Mouse (Mus musculus) layer of hippocampus, postnatal 10 days (tissue): ENCODE data around the gene Asic1. TPM values are rescaled to one million over a fixed set of nuclear protein-coding genes. Genes with fewer than 3 reads are reported as not detected.
A peak's percentile ranks its signal among the peaks of the same experiment; 100 is the strongest.
"Not testable (repeated sequence)": the region's sequence is repeated elsewhere in the genome, so short reads cannot be mapped to it uniquely, and the experiment has no call there.

ENCODE experiments used
- DNase-seq, 2 experiments: peaks; one replicate each; pipeline ENCODE4 v3.0.0; 2021; ENCODE audit warnings: low spot score in 2 of 2
- total RNA-seq, 2 experiments: library from RNA; stranded (reverse); gene quantifications; 2 replicates each; pipeline ENCODE4 v1.2.3; 2021

Gene Asic1
- total RNA-seq, 2 experiments from 2014 or later = 50.7 to 54.6 TPM

- DNase-seq = not testable (repeated sequence)
Measured at GRCm38 (mm10) chr15:99701640-99701998, 31.5 kb downstream of the Asic1 start.

DNA sequence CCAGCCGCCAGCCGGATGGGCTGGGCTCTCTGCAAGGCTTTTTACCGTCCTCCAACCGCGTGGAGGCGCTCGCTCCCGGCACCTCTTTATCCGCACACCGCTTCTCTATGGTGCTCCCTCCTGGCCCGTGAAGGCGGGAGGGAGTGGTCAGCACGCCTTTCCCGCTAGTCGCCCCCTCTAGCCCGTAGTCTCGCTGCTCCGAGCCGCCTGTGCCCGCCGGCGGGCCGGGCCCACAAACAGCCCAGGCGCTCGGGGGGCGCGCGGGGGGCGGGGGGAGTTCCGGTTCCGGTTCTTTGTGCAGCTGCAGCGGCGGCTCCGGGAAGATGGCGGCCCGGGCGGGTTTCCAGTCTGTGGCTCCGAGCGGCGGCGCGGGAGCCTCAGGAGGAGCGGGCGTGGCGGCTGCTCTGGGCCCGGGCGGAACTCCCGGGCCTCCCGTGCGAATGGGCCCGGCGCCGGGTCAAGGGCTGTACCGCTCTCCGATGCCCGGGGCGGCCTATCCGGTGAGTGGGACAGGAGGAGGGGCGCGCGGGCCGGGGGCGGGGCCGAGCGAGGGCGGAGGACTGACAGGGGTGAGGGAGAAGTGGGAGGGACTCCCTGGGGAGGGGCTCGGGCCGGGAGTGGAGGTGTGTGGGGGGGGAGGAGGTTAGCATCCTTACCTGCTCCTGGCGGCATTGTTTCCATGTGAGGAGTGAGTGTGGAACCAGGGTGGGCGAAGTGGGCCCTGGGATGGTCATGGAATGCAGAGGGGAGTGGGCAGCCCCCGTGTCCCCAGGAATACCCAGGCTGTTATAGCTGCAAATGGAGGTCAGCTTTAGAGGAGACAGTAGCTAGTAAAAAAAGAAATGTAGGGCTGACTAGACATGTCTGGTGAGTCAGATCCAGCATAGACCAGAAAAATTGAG is 32.1 kb downstream of the Asic1 start, which contains the start of gene Smarcd1:
Gene Smarcd1, plus strand, starts transcription at position 131 of the 902 bp plus-strand sequence.
- peak; percentile 98 for DNase-seq

GRCm38 (mm10) chr15:99703104-99703503 is 32.9 kb downstream of the Asic1 start:
- DNase-seq = no peak

GRCm38 (mm10) chr15:99703676-99704040 is 33.5 kb downstream of the Asic1 start:
- DNase-seq = no peak

DNA sequence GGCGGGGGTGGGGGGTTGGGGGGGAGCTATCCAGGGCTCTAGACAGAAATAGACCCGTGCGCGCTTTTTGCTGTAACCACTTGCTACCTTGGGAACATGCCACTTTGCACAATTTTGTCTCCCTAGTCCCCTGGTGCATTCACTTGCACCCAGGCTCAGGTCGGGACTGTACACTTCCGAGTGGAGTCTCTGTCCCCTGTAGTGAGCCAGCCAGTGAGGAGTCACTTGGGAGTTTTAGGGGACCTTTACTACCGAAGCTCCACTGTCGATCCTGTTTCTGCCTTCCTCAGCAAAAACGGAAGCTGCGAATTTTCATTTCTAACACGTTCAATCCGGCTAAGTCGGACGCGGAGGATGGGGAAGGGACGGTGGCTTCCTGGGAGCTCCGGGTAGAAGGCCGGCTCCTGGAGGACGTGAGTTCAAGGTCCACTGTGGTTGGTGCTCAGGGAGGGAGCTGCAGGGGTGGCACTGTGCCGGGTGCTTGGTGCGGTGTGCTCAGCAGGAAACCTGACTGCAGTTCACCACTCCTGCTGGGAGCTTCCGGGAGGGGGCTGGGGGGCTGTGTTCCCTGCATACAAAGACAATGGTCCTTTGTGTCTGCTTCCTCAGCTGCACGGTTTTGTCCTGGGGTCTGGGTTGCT is 34.0 kb downstream of the Asic1 start:
- peak in 1 of 2 experiments; percentile 52 for DNase-seq

- DNase-seq = no peak
Measured at GRCm38 (mm10) chr15:99704881-99705280, 34.7 kb downstream of the Asic1 start.

- peak; percentile 69 to 77 for DNase-seq
Measured at GRCm38 (mm10) chr15:99705440-99706048, 35.4 kb downstream of the Asic1 start, which contains the start of gene Gm17349. Gene Gm17349, minus strand, starts transcription at chr15:99705490.

- no peak for DNase-seq
Measured at GRCm38 (mm10) chr15:99708176-99708575, 38.0 kb downstream of the Asic1 start.

DNA sequence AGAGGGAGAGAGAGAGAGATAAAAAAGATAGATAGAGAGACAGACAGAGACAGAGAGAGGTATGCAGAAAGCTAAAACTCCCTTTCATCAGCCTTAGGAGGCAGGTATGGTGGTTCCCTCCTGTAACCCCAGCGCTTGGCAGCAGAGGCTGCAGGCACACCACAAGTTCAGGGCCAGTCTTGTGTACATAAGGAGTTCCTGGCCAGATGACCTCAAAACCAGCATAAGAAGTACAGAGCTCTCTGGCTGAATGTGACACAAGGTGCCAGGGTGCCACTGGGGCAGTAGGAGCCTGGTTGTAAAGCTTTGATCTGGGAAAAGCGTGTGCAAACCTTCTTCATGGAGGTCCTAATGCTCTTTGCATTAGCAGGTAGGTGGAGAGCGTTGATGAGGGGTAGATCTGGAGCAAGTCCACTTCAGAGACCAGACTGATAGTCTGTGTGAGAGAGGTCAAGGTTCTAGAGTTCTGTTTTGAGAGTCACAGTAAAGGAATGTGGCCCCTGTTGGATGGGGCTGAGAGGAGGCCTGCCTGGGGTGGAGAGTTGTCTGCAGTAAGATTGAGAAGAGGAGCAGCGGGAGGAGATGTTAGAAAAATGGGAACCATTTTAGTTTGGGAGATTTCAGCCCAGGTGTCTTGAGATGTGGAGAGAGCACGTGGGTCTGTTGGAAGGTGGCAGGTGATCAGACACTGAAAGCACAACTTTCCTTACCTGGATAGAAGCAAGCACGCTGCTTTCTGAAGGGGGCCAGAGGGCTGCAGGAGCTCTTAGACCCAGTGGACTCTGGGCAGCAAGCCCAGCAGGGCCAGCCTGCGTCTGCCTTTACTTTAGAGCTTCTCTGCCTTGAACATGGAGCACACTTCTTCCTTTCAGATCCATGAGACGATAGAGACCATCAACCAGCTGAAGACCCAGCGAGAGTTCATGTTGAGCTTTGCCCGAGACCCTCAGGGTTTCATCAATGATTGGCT is 40.3 kb downstream of the Asic1 start:
- DNase-seq = no peak

GRCm38 (mm10) chr15:99711491-99711890 is 41.3 kb downstream of the Asic1 start:
- DNase-seq = no peak

DNA sequence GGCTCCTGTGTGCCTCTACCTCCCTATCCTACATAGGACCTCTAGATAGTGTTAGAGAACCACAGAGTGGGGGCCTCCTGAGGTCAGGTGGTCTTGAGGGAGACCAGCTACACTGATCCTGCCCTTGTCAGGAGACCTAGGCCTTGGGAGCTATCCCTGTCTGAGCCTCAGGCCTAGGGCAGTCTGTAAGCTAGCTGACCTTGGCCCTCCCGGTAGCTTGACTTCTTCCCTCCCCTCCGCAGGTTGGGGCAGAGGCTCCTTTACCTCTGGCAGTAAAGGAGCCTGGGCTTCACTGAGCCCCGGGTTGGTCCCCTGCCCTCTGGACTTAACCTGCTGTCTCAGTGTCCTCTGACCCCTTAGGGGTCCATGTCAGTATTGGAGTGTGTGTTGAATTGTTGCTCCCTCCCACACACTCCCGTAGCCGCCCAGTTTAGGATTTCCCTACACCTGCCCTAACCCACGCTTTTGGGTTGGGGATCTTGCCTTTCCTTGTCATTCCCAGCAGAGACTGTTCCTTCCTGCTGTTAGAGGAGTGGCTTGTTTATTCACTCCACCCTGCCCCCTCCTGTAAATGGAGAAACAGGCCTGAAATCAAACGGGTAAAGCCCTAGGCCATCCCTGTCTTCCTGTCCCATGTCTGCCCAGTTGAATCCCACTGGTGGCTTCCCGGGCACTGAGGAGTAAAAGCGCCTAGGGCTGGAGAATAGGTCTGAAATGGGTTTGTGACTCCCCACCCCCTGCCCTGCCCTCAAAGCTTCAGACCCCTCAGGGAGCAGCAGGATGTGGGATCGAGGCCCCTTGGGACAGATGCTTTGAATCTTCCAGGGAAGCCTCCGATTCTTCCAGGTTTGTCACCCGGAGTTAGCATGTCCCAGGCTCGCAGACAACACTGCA is 42.7 kb downstream of the Asic1 start:
- no peak for DNase-seq

GRCm38 (mm10) chr15:99713569-99713968 is 43.4 kb downstream of the Asic1 start:
- no peak for DNase-seq

DNA sequence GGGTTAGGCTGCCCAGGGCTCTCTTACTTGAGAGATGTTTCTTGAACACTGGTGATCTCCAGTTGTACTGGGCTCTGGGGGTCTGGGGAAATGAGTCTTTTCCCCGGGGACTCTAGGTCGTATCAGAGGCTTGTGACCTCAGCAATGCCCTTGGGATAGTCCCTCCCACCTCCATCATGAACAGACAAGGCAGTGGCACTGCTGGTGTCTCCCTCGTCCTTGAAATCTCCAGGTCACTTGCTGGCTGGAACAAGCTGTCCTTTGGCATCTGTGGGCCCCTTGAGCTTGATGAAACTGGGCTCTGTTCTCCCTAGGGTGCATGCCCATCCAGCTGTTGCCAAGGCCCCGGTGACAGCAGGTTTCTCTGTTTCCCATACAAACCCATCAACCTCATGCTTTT is 44.0 kb downstream of the Asic1 start:
- no peak for DNase-seq

- DNase-seq = peak; percentile 84 to 85
Measured at GRCm38 (mm10) chr15:99714858-99715257, 44.7 kb downstream of the Asic1 start.

DNA sequence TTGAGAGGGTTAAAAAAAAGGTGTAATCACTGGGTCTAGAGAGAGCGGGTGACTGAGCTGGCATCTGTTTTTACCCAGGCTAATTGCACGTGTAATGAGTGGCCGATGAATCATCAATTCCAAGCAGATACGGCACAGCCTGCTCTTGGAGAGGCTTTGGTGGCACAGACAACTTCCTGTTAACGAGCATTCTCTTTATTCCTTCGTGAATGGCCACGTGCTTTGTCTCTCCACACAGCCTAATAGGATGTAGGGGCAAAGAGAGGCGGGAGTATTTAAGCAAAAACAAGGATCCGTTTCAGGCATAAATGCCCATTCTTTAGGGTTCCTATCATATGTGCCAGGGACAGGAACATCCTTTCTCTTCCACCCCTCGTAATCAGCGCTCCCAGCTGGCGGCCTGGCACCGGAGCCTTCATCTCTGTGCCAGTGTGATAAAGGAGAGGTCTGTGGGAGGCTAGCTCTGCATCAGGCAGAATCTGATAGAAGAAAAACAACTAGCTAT is 45.2 kb downstream of the Asic1 start:
- DNase-seq = peak; percentile 76 to 83

- peak; percentile 48 to 53 for DNase-seq
Measured at GRCm38 (mm10) chr15:99715982-99716746, 46.0 kb downstream of the Asic1 start.

DNA sequence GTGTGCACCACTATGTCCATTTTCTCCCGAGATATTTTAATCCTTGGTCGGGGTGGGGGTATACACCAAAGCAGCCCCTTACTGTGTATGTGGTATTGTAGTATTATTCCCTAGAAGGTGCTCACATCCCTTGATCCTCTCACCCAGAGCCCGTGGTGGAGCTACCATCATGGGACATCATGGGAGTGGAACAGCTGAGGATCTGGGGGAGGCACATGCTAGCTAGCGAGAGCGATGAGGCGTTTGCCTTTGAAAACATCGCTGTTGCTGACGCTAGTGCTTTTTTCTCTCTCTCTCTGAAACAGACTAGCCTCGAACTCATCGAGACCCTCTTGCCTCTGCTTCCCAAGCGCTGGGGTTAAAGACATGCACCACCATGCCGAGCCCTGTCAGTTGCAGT is 46.6 kb downstream of the Asic1 start:
- DNase-seq = no peak

DNA sequence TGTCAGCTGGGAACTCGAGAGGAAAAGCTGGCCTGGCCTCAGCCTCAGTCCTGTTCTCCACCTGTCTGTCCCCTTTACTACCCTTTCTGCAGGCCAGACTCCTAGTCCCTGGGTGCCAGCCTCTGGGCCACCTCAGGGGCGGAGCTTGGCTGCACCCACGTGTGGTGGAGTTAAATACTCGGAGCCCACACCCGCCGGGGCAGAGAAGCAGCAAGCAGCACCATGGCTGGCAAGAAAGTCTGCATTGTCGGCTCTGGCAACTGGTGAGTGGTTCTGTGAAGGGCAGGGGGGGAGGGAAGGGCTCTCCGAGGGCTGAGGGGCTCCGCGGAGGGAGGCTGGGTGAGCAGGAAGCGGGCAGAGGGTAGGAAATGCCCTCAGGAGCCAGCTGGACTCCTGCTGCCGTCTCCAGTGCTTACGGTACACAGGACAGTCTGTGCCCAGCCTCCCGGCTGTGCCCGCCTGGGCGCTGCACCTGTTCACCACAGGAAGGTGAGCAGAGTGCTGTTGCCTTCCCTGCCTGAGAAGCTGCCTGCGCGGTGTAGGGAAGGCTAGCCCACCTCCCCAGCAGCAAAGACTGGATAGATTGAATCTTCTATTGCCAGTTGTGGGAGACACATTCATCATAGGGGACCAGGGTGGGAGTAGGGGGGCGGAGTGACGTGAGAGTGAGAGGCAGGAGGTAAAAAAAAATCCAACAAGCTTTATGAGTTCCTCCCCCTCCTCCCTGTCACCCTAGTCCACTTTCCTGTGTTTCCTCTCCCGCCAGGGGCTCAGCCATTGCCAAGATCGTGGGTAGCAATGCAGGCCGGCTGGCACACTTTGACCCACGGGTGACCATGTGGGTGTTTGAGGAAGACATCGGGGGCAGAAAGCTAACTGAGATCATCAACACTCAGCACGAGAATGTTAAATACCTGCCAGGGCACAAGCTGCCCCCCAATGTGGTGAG is 47.5 kb downstream of the Asic1 start, which contains the start of gene Gpd1:
Gene Gpd1, plus strand, starts transcription at position 130 of the 949 bp plus-strand sequence.
- peak; percentile 67 to 73 for DNase-seq
